In genomic region chr10:3873467-3873866, GRCm38 (mm10) we compare ENCODE assay signal across 25 mouse cellular contexts.
"Had no signal": no experiment of that assay in that cellular context is flagged by ENCODE, and none has a peak within 500 bp of the region (broad histone marks: within the 10 kb centered on the region; RNA-seq: fewer than 3 reads in every experiment).

No protein-coding gene starts in this region.

- H3K4me2 ChIP-seq: heart, embryonic 12.5 days; hindbrain, embryonic 12.5 days; hindbrain, embryonic 14.5 days; intestine, embryonic 15.5 days; limb, embryonic 12.5 days; liver, embryonic 11.5 days; liver, embryonic 13.5 days; liver, embryonic 15.5 days had no signal

- H3K9me3 ChIP-seq: heart, embryonic 10.5 days; heart, embryonic 12.5 days; hindbrain, embryonic 10.5 days; hindbrain, embryonic 12.5 days; intestine, embryonic 15.5 days; limb, embryonic 10.5 days; liver, embryonic 13.5 days; liver, embryonic 15.5 days had no signal

- H3K4me3 ChIP-seq: gastrocnemius, adult 2 months; heart, embryonic 10.5 days; heart, embryonic 12.5 days; hindbrain, embryonic 10.5 days; hindbrain, embryonic 12.5 days; intestine, embryonic 15.5 days; left cerebral cortex, adult 2 months; limb, embryonic 10.5 days; limb, embryonic 12.5 days; liver, embryonic 13.5 days; liver, embryonic 15.5 days had no signal

- H3K27ac ChIP-seq: gastrocnemius, adult 2 months; heart, embryonic 10.5 days; hindbrain, embryonic 10.5 days; hindbrain, embryonic 12.5 days; hindbrain, embryonic 14.5 days; intestine, embryonic 15.5 days; left cerebral cortex, adult 2 months; limb, embryonic 10.5 days; limb, embryonic 12.5 days; liver, embryonic 13.5 days; liver, embryonic 15.5 days had no signal

- H3K36me3 ChIP-seq: intestine, embryonic 15.5 days; liver, embryonic 13.5 days; liver, embryonic 15.5 days had no signal

- H3K27me3 ChIP-seq: heart, embryonic 12.5 days; hindbrain, embryonic 12.5 days; intestine, embryonic 15.5 days; limb, embryonic 12.5 days; liver, embryonic 13.5 days; liver, embryonic 15.5 days had no signal

- H3K9ac ChIP-seq: heart, embryonic 12.5 days; hindbrain, embryonic 12.5 days; hindbrain, embryonic 14.5 days; intestine, embryonic 15.5 days; limb, embryonic 12.5 days; liver, embryonic 13.5 days; liver, embryonic 15.5 days; liver, postnatal 0 days had no signal

- H3K4me1 ChIP-seq: heart, embryonic 10.5 days; hindbrain, embryonic 10.5 days; hindbrain, embryonic 12.5 days; intestine, embryonic 15.5 days; limb, embryonic 10.5 days; liver, embryonic 13.5 days; liver, embryonic 15.5 days had no signal

- DNase-seq: gastrocnemius, adult 2 months; gastrocnemius, postnatal 10 days; gastrocnemius, postnatal 25 days; heart, adult 18-20 months; heart, postnatal 10 days; heart, postnatal 4 days; kidney, adult 18-20 months; kidney, adult 8-10 months; kidney, postnatal 10 days; kidney, postnatal 36 days; layer of hippocampus, adult 9-11 months; liver; liver, embryonic 13.5 days; liver, postnatal 0 days had no signal
